Mouse (Mus musculus): ENCODE results near the gene Olfr763.
"Not testable (repeated sequence)": the region's sequence is repeated elsewhere in the genome, so short reads cannot be mapped to it uniquely, and the experiment has no call there.

Gene Olfr763

DNA sequence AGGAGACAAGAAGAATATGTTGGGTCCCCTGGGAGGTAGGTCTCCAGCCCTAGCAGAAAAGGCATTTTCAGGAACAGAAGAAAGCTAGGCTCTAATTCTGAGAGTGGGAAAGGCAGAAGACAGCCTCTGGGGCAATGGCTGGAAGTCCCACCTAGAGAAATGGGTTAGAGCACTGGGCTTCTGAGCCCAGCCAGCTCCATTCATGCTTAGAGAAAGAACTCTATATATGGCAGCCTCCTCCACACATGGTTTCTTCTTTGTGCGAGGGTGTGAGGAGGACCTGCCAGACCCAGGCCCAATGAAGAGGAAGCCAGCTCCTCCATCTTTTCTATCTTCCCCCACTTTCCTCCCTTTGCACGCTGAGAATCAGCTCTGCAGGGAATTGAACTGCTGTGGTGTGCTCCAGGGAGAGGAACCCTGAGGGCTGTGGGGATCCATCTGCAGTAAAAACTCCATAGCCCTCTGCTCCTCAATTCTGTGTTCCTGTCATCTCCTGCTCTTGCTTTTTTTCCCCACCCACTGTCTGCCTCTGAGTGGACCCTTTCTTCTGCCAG, at the start of gene Olfr763:
Olfr763 (plus strand) TSS at position 504 of the 554 bp plus-strand sequence.
- in situ Hi-C loops (cut with MseI, MboI) = no loop called here

GRCm38 (mm10) chr10:128964961-128965360, 45.6 kb upstream of the Olfr763 start:
- in situ Hi-C loops (cut with MseI, MboI) = no loop called here

- in situ Hi-C loops (cut with MseI, MboI) = no loop called here
Measured at GRCm38 (mm10) chr10:128965871-128966270, 44.7 kb upstream of the Olfr763 start.

DNA sequence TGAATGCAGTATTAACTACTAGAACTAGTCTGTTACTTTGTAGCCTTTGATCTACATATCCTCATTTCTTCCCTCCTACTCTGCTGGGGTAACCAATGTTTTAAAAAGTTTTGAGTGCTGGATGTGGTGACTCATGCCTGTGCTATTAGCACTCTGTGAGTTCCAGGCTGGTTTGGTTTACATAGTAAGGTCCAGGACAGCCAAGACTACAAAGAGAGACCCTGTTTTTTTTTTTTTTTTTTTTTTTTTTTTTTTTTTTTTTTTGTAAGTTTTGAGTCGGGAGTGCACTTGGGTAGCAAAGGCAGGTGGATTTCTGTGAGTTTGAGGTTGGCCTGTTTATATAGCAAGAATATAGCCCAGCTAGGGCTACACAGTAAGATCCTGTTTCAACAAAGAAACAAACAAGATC, 42.2 kb upstream of the Olfr763 start:
- in situ Hi-C loops (cut with MseI, MboI) = no loop called here

GRCm38 (mm10) chr10:128970740-128971250, 39.8 kb upstream of the Olfr763 start:
- in situ Hi-C loops (cut with MseI, MboI) = loop anchor here in 1 of 2 experiments (10.0 kb wide), 1 partner anchor 56 kb away; no protein-coding TSS in a partner anchor

DNA sequence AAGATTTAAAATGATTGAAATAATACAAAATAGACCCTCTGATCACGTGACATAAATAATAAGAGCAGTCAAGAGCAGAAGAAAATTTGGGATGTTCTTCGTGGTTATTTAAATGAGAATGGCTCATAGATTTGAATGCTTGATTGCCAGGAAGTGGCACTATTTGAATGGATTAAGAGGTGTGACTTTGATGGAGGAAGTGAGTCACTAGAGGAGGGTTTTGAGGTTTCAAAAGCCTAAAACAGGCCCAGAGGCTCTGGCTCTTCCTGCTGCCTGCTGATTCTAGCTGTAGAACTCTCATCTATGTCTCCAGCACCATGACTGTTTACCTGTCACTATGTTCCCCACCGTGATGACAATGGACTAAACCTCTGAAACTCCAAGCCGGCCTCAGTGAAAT, 37.8 kb upstream of the Olfr763 start:
- in situ Hi-C loops (cut with MseI, MboI) = loop anchor here in 1 of 2 experiments (10.0 kb wide), 1 partner anchor 58 kb away; no protein-coding TSS in a partner anchor

- in situ Hi-C loops (cut with MseI, MboI) = loop anchor here (5.0 to 10.0 kb wide), 2 partner anchors 34 to 62 kb away; no protein-coding TSS in a partner anchor
Measured at GRCm38 (mm10) chr10:128976395-128976794, 34.2 kb upstream of the Olfr763 start.

DNA sequence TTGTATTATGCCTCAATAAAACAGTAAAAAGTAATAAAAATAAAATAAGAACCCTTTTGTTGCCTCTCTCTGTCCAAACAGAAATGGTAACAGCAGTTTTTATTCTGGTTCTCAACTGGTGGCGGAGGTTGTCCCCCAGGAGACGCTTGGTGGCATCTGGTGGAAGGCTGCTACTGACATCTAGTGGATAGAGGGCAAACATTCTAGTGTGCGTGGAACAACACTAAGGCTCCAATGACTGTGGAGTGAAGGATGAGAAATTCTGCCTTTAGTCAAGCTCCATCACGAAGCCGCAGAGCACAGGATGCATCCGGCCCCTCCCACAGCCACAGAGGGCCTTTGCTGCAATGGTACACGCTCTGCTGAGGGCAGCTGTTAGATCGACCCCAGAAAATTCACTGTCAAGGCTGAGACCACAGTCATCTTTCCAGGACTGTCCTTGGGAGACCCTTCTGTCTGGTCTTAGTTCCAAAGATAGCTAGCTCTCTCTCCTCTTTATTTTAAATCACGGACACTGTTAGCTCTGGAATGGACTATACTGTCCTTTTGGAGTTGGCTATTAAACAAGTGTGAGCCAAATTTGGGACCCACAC, 33.0 kb upstream of the Olfr763 start:
- in situ Hi-C loops (cut with MseI, MboI) = loop anchor here (5.0 to 10.0 kb wide), 2 partner anchors 35 to 63 kb away; no protein-coding TSS in a partner anchor

GRCm38 (mm10) chr10:128980644-128981365, 29.8 kb upstream of the Olfr763 start:
- in situ Hi-C loops (cut with MseI, MboI) = no loop called here

GRCm38 (mm10) chr10:128989131-128989530, 21.5 kb upstream of the Olfr763 start, which contains the start of gene Olfr9:
TSS of gene Olfr9 (plus strand) at chr10:128989431.
- in situ Hi-C loops (cut with MseI, MboI) = not testable (repeated sequence)

GRCm38 (mm10) chr10:128990129-128990850, 20.3 kb upstream of the Olfr763 start:
- in situ Hi-C loops (cut with MseI, MboI) = not testable (repeated sequence)

DNA sequence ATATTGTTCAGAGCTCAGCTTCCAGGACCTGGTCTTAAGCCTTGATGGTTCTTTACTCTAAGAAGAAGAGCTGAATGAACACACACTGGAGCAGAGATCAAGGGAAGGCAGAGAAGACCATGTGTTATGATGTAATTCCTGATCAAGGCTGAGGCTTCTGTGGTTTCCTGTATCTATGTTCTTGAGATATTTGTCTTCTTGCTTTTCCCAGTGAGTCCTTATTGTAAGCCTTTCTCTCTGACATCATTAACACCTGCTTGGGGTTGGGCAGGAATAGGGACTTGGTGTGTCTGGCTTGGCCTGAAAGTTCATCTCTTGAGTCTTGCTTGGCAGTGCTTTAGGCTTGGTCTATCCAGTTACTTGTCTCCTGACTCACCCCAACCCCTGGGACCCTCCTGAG, 19.6 kb upstream of the Olfr763 start:
- in situ Hi-C loops (cut with MseI, MboI) = no loop called here

GRCm38 (mm10) chr10:128995796-128996195, 14.8 kb upstream of the Olfr763 start:
- in situ Hi-C loops (cut with MseI, MboI) = no loop called here

DNA sequence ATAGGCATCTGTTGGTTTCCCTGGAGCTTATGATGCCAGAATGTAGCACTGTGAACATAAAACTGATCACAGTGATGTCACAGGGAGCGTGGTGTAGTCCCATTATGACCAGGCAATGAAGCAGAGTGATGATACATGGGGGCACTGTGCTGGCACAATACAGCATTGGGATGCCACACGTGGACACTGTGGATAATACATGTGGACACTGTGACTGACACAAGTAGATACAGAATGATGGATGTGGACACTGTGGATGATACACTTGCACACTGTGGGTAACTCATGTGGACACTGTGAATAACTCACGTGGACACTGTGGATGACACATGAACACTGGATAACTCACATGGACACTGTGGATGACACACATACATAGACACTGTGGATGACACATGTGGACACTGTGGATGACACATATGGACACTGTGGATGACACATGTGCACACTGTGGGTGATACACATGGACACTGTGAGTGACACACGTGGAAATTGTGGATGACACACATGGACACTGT, 14.0 kb upstream of the Olfr763 start:
- in situ Hi-C loops (cut with MseI, MboI) = no loop called here

- in situ Hi-C loops (cut with MseI, MboI) = no loop called here
Measured at GRCm38 (mm10) chr10:129004032-129004920, 6.3 kb upstream of the Olfr763 start.

DNA sequence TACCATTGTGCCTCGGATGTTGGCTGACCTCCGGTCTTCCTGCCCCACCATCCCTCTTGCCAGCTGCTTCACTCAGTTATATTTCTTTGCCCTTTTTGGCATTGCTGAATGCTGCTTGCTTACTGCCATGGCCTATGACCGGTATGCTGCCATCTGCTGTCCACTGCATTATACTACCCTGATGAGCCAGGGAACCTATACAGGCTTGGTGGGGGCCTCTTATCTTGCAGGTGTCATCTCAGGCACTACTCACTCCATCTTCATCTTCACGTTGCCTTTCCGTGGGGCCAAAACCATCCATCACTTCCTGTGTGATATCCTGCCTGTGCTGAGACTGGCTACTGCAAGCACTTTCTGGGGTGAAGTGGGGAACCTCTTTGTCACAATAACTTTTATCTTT, 920 bp downstream of the Olfr763 start:
- in situ Hi-C loops (cut with MseI, MboI) = not testable (repeated sequence)

- in situ Hi-C loops (cut with MseI, MboI) = no loop called here
Measured at GRCm38 (mm10) chr10:129014477-129014876, 3.9 kb downstream of the Olfr763 start.

- in situ Hi-C loops (cut with MseI, MboI) = no loop called here
Measured at GRCm38 (mm10) chr10:129023319-129023718, 12.7 kb downstream of the Olfr763 start.

DNA sequence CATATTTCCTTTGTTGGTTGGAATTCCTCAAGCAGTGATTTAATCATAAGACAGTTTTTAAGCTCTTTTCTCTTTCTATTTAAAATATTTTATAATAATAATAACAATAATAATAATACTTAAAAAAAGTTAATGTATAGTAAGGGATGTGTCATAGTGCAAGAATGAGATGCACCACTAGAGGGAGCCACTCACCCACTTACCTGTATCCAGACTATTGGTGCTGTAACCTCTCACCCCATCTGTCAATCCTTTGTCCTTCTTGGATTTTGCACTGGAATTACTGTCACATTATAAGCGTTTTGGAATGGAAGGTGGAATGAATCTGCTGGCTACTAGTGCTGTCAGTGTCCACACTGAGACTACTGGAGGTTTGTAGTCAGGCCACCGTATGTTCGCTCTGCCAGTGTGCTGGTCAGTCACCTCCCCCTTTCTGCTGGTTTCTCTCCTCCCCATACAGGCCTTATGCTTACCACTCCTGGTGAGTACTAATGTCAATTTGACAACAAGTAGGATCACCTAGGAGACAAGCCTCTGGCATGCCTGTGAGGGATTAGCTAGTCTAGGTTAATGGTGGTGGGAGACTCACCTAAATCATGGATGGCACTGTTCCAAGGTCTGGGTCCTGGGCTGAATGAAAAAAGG, 15.5 kb downstream of the Olfr763 start:
- in situ Hi-C loops (cut with MseI, MboI) = no loop called here

GRCm38 (mm10) chr10:129028343-129028742, 17.8 kb downstream of the Olfr763 start:
- in situ Hi-C loops (cut with MseI, MboI) = no loop called here

All from mouse trophoblast stem cell (cell line).